Mouse (Mus musculus): ENCODE measurements at regions not wholly inside any gene's neighbourhood (a gene's known extent, or its start where the extent isn't known, plus 50 kb on each side); places are given as distances from the start of the nearest gene placed in this dataset.

DNA sequence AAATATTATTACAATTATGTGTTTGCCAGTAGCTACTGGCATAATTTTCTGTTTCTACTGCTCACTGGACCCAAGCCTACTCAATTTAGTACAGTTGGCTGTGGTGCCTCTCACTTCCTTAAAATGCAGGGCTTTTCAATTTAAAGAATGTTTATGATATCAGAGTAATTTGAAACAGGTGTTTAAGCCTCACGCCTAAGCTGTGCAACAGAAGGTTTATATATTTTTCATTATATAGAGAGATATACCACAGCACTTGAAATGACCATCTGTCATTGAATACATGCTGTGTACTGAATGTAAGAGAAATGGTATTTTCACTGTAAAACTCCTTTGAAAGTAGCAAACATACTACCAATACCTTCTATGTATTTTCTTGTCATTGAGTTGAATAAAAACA, 376.8 kb downstream of the Otol1 start:
- ChIA-PET POLR2A (no interaction called here), CTCF (no interaction called here)

DNA sequence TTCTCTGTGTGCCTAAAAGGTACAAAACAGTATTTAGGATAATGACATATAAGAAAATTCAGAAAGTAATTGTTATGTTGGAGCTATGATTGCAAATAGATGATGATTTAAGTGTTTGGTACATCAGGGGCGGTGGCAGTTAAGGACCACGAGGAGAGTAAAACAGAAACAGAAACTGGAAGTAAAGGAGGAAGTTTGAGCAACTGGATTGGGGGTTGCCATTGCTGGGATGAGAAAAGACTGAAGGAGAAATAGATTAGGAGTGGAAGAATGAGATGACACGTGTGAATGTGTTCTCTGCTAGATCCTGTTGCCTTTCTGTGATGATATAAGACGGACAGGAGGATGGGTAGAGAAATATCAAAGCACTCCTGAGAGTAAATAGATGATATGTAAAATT, 378.5 kb downstream of the Otol1 start:
- ChIA-PET CTCF (no interaction called here), POLR2A (no interaction called here)

DNA sequence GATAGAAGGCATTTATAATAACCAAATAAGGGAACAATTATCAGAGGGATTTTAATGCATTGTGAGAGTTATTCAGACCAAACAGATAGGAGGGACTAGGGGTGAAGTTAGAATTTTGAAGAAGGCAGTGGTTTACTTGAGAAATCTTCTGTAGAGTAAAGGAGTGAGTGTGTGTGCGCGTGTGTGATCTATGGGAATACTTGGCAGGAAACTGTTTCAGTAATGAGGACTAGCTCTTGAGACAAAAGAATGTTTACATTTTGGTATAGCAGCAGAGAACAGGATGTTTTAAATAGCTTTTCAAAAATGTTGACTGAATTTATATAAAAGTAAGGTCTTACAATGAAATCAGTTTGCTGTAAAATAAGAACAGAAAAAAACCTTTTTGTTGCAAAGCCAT, 393.8 kb downstream of the Otol1 start:
- ChIA-PET POLR2A (no interaction called here), CTCF (no interaction called here)

DNA sequence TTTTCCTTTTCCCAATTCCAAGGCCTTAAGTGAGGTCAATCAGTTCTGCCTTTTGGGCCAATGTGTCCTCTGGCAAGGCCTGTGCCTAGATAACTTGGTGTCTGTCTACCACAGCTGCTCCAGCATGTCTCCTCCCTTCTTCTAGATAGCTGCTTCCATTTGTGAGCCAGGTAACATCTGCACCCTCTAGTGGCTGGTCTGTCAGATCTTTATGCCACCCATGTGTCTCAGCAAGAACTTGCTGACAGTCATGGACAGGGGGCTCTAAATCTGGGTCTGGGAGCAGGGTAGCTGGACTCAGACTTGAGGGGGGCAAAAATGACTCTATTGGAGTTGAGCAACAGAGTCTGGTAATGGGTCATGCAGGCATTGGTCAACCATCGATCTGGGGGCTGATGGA, 399.2 kb downstream of the Otol1 start:
- CTCF ChIA-PET, result interaction anchor here in 1 of 4 experiments (0.6 to 1.2 kb wide), 4 partner anchors 15 to 269 kb away, joined by 3 to 4 read pairs (median 3); no protein-coding TSS in a partner anchor
- POLR2A ChIA-PET, result no interaction called here

DNA sequence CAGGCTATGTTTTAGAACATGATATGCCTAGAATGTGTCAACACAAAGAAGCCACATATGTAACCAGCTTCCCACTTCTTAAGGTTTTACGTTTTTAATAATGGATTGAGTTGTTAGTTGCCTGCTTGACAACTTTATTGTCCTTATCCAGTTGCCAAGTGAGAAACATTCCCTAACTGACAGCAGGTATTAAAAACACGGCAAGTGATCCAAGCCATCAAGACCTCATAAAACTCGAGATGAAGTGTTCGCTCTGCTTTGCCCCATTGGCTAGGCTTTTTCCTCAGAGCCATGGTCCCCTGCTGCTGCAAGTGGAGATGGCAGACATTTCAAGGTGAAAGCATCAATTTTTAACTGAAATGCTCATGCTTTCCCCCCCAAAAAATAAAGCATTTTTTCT, 410.9 kb downstream of the Otol1 start:
- ChIA-PET POLR2A (no interaction called here), CTCF (no interaction called here)

DNA sequence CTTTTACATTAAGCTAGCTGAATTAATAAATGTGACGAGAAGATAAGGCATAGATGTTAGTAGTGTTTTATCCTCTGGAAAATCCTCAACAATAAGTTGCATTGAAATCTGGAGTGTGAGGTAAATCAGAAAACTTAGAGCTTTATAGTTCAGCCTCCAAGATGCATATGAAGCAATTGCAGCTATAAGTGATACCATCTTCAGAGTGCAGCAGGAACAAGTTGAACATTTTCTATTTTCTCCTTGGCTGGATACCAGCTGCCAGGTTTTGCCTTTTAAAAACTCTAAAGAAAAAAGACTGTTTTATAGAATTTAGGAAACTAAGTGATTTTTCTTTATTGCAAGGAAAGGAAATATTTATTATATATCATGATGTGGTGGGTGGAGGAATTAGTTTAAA, 414.6 kb downstream of the Otol1 start:
- ChIA-PET CTCF (interaction anchor here in 2 of 4 experiments (0.6 to 1.2 kb wide), 2 partner anchors 15 to 526 kb away, joined by 3 to 5 read pairs; no protein-coding TSS in a partner anchor), POLR2A (no interaction called here)

DNA sequence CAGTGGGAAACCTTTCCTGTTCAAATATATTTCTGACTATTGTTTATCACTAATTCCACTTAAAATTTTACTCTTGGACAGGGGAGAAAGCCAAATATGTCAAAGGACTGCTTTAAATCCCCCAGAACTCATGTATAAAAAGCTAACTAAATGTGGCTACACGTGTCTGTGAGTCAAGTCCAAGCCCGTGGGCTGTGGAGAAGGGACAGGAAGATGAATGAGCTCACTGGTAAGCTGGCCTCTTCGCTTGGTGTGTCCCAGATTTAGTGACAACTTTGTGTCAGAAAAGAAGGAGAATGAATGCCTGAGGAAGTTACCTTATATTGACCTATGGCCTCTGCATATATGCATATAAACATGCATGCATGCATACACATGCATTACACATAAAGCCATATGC, 415.3 kb downstream of the Otol1 start:
- POLR2A ChIA-PET, result no interaction called here
- CTCF ChIA-PET, result interaction anchor here in 2 of 4 experiments (0.6 to 1.2 kb wide), 2 partner anchors 16 to 527 kb away, joined by 3 to 5 read pairs; no protein-coding TSS in a partner anchor

DNA sequence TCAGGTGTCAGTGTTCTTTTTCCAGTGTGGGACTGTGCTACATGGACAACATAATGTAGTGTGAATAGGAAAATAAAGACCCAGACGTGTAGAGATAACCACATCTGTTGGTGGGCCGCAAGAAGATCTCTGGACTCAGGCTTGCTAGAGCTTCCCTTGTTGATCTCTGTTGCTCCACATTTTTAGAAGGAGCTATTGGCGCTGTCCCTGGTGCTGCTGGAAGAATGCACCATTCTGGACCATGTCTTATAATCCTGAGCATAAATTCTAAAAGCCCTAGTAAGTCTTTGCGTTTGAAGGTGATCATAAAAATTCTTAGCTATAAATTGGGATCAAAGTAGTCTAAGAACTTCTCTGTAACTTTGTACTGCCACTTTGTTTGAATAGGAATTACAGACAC, 429.3 kb downstream of the Otol1 start:
- ChIA-PET POLR2A (no interaction called here), CTCF (no interaction called here)

DNA sequence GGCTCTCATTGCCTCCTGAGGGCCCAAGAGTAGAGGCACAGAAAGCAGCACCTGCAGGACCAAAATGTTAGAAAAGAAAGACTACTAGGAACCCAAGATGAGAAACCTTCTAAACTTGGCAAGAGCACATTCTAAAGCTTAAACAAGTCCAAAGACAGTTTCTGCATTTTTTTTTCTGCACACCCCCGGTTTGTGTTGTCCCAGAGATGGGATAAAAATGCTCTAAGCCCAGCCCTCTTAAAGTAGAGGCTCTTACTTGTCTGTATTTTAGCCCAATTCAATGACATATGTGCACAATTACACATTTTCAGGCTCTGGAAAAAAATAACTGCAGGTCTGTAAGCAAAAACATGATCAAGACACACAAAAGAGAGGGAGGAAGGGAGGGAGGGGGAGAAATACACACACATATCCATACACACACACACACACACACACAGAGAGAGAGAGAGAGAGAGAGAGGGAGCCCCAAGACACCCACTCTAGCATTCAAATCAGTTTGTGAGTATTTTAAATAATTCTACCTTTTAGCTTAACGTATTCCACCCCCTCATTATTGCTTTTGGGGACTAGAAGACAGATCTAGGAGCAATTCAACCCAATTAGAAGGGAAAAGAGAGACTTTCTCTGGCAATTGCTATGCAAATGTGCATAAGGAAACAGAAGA, 449.9 kb downstream of the Otol1 start:
- ChIA-PET CTCF (interaction anchor here in 1 of 4 experiments (0.6 kb wide), 1 partner anchor 50 kb away, joined by 4 read pairs; no protein-coding TSS in a partner anchor), POLR2A (no interaction called here)

DNA sequence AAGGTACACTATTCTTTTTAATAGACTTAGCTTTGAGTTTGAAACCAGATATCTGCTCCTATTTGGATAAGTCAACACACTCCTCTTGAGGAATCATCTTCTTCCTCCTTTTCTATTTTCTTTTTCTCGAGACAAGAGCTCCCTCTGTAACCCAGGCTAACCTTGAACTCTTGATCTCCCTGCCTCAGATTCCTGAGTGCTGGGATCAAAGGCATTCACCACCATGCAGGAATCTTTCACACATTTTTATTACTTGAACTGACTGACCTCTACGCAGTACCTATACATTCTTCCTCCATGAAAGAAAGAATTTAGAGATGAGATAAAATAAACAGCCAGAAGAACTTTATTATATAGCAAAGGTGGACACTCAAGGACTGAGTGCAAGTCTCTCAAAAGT, 453.4 kb downstream of the Otol1 start:
- CTCF ChIA-PET, result no interaction called here

DNA sequence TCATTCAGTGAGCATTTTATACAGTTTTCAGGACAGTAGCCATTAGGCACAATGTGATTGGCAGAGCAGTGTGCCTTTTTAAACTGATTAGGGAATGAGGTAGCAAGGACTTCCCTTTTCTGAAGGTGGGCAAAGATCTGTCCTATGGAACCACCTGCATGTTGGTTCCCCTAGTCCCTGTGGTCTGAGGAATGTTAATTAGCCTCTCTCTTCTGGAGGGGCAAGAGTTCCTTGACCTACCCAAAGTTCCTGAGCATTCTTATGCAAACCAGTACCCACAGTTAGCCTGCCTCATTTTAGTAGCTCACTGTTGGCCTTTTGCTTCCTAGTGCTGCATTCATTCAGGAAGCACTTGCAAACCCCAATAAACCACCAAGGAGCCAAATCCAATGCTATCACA, 455.8 kb downstream of the Otol1 start:
- POLR2A ChIA-PET, result no interaction called here
- CTCF ChIA-PET, result no interaction called here

More for the DNA sequence above, 453.4 kb downstream of the Otol1 start:
- POLR2A ChIA-PET, result no interaction called here

DNA sequence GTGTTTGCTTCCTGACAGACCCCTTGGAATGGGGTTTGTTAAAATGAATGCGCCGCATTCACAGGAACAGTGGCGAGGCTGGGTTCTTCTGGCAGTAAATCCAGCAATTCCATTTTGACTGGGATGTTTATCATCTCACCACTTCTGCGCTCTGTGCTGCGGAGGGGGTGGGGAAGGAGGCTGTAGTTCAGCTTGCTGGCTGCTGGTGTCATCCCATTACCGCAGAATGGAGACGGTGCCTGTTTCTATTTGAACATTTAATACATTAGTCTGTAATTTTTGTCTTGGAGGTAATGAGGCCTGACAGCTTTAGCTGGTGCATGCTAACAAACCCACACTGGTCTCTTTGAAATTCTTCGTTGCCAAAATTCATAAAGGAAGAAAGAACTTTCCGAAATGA, 475.1 kb downstream of the Otol1 start:
- ChIA-PET CTCF (no interaction called here), POLR2A (no interaction called here)

DNA sequence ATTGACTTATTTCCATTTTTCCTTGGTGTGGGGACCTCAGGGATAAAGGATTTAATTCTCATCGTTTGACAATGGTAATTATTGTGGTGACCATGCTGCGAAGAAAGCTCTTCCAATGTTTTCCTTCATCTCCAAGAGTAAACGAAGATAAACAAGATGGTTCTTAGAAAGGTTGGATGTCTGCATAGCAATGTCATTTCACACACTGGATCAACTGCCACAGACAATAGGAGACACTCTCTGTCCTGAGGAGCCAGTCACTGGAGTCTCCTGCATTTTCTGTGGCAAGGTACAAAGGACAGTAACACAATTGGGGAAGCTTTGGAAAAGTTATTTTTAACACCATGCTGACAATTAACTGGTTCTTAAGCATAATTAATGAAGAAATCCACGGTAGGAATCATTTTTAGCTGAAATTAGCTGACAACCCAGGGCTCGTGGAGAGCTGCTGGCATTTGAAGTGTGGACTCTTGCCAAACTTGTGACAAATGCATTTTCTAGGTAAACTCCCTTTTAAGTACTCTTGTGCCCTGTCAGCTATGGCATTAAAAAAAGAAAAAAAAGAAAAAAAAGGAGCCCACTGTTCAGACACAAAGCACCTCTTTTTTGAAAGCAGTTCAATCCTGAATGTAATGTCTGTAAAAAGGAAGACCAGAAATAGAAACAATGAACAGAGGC, 475.8 kb downstream of the Otol1 start:
- CTCF ChIA-PET, result no interaction called here

DNA sequence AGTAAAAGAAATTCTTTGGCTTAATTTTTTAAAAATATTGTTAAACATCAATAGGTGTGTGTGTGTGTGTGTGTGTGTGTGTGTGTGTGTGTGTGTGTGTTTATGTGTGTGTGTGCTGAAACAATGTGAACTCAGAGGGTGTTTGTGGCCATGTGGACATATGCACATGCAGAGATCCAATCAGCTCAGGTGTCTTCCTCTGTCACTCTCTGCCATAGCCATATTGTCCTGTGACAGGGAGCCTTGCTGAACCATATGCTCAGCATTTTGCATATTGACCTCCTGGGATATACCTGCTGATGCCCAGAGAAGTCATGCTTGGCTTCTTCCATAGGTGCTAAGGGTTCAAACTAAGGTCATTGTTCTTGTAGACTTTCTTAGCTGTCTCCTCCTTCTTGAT, 489.0 kb downstream of the Otol1 start:
- CTCF ChIA-PET, result interaction anchor here in 1 of 4 experiments (0.6 kb wide), 1 partner anchor 115 kb away, joined by 3 read pairs; no protein-coding TSS in a partner anchor

More for the DNA sequence above, 475.8 kb downstream of the Otol1 start:
- POLR2A ChIA-PET, result no interaction called here

DNA sequence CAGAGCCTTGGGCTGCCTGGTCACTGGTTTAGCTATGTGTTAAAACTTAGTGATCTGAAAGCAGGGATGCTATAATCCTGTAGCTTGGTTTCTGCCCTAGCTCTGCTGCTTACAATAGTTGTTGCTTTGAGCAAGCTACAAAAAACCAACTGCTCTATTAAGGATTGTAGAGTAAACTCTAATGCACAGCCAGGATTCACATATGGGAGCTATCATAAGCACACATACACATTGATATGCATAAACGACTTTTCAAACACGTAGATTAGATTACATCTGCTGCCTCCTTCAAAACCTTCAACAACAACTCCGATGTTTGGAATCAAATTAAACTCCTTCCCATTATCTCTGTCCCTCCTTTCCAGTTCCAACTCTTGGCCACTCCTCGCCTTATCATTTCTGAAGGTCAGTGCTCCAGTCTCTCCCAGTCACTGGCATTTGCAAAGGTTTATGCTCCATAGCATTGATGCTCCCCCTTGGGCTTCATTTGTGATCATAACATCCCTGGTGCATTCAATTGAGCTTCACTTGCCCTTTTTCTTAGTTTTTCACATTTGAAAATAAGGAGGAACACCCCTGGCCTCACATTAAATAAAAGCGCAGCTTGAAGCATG, 492.9 kb downstream of the Otol1 start:
- CTCF ChIA-PET, result no interaction called here
- POLR2A ChIA-PET, result no interaction called here

More for the DNA sequence above, 489.0 kb downstream of the Otol1 start:
- POLR2A ChIA-PET, result no interaction called here

DNA sequence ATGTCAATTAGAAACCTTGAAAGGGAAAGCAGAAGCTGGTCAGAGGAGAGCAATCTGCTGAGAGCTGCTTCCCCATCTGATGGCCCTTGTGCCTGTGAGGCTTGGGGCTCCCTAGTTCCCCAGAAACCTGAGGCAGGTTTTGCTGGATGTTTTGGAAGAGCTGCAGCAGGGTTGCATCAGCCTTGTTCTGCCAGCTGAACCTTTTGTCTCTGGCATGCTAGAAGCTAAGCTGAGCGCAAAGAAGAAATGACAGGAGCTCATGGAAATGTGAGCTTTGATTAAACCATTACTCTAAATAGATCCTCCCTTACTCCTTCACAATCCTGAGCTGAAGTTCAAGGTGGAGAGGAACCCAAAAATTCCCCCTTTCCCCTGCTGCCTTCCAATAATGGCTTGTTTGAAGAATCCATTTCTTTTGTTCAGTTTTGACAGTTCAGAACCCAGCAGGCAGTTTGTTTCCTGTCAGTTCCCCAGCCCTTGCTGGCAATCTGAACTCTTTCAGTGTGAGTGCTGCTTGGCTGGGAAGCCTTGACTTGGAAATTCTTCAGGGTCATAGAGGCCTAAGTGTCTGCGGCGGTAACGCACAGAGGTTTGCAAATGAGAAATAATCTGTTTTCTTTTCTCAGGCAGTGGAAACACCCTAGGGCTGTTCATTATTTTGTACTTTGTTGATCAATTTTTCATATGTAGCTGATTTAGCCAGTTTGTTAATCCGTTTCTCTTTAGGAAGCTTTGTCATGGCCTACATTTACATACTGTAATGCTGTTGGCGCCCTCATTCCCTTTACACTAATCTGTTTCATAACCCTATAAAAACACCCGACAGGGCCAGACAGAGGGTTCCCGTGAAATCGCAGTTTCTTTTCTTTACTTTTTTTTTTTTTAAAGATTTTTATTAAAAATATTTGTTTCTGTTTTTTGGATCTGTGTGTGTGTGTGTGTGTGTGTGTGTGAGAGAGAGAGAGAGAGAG, 493.9 kb downstream of the Otol1 start:
- CTCF ChIA-PET, result no interaction called here

DNA sequence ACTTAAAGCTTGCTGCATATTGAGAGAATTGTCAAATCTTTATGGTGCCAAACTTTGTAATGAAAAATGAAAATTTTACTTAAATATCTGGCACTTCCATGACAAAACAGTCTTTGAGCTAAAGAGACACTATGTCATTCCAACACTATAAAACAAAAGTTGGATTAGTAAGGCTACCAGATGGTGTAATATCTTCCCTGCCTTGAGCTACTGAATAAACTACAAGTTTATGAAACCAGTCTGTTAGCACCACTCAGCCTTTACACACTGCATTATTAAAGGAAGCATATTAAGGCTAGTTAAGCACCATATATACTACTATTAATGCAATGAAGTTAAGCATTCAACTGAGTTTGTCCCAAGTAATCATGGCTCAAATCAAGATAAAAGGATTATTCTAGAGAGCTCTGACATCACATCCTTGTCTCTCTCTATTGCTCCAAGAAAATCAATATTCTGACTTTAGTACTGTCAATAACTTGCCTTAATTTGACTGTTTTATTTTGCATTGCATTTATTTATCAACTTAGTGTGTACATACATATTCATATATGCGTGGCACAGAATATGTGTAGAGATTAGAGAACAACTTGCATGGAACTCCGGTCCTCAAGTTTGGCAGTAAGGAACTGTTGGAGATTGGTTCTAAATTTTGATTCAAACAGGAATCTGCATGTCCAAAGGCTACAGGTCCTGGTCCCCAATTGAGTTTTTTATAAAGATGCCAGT, 526.3 kb downstream of the Otol1 start:
- ChIA-PET CTCF (no interaction called here), POLR2A (interaction anchor here in 1 of 4 experiments (0.7 kb wide), 1 partner anchor 18 kb away, joined by 4 read pairs; no protein-coding TSS in a partner anchor)

More for the DNA sequence above, 493.9 kb downstream of the Otol1 start:
- POLR2A ChIA-PET, result no interaction called here

DNA sequence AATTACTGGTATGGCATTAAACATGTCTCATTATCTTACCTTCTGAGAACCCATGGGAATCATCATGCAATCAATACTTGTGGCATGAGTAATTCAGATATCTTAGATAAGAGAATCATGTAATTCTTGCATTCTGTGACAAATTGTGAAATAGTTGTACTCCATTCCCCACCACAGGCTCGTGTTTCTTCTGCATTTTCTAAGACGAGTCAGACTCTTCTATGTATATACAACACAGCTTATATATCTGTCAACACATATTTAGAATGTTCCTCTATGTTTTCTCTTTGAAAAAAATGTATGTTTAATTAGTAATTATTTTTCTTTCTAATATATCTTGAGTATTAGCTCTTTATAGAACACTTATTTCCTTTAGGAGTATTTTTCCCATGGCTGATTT, 527.7 kb downstream of the Otol1 start:
- POLR2A ChIA-PET, result interaction anchor here in 1 of 4 experiments (0.7 kb wide), 1 partner anchor 15 kb away, joined by 3 read pairs; no protein-coding TSS in a partner anchor
- CTCF ChIA-PET, result no interaction called here

DNA sequence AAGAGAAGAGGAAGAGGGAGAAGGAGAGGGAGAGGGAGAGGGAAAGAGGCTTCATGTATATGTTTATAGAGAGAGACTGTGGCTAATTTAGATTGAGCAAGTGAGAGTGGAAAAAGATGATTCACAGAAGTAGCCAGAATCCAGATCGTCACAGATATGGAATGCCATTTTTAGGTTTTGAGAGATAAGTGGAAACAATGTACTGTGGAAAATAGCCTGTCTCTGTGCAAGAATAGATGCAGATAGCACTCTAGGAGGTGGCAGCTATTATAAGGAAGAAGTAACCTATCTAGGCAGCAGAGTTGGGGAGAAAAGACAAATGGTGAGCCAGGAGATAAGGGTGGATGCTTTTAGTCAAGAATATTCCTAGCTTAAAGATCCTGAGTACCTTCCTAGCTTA, 536.5 kb downstream of the Otol1 start:
- ChIA-PET CTCF (no interaction called here), POLR2A (no interaction called here)
